Mouse (Mus musculus) forebrain, embryonic 16.5 days (tissue): Measurements from ENCODE around the gene Mki67. TPM values are rescaled to one million over a fixed set of nuclear protein-coding genes. Genes with fewer than 3 reads are reported as not detected.
"Not testable (repeated sequence)": the region's sequence is repeated elsewhere in the genome, so short reads cannot be mapped to it uniquely, and the experiment has no call there.

ENCODE experiments used
- ATAC-seq: fragments of 200-750 bp; cut with Nextera tagmentation; 2 replicates; pipeline ENCODE4 v1.8.0; 2017; ENCODE audit warnings: mild to moderate bottlenecking, moderate library complexity
- H3K27ac ChIP-seq: fragments of 300-500 bp; sonication (generic); 2 replicates; pipeline ENCODE4 v1.5.1; 2014; ENCODE audit warnings: low read length, control low read depth
- H3K27me3 ChIP-seq: fragments of 300-500 bp; sonication (generic); replicated peaks from 2 replicates; pipeline ENCODE4 v1.6.1; 2014; ENCODE audit warnings: low read length; ENCODE audit not compliant: control insufficient read depth, insufficient read depth
- H3K36me3 ChIP-seq: fragments of 300-500 bp; sonication (generic); 2 replicates; pipeline ENCODE4 v1.6.1; 2014; ENCODE audit not compliant: control insufficient read depth, insufficient read depth
- H3K4me1 ChIP-seq: fragments of 300-500 bp; sonication (generic); replicated peaks from 2 replicates; pipeline ENCODE4 v1.6.1; 2014; ENCODE audit warnings: low read length; ENCODE audit not compliant: control insufficient read depth, insufficient read depth
- H3K4me2 ChIP-seq: fragments of 300-500 bp; sonication (generic); 2 replicates; pipeline ENCODE4 v1.6.1; 2014; ENCODE audit warnings: mild to moderate bottlenecking, low read length, control low read depth
- H3K4me3 ChIP-seq: fragments of 300-500 bp; sonication (generic); replicated peaks from 2 replicates; pipeline ENCODE4 v1.5.1; 2014; ENCODE audit warnings: mild to moderate bottlenecking, low read length, control low read depth
- H3K9ac ChIP-seq: fragments of 300-500 bp; sonication (generic); replicated peaks from 2 replicates; pipeline ENCODE4 v1.6.1; 2014; ENCODE audit warnings: low read depth, low read length, control low read depth
- H3K9me3 ChIP-seq: fragments of 300-500 bp; sonication (generic); 2 replicates; pipeline ENCODE4 v1.6.1; 2016; ENCODE audit warnings: low read length; ENCODE audit not compliant: control insufficient read depth
- WGBS: fragments of 180-500 bp; shearing (Covaris S2); extraction: QIAGEN DNeasy Blood & Tissue Kit; methylation state at CpG from one replicate; pipeline ENCODE4 v1.1.7; 2014; 5-methylcytosine and 5-hydroxymethylcytosine counted together
- polyA plus RNA-seq: library from polyadenylated mRNA; unstranded; fragments of >200 nt; fragmentation: Nextera tagmentation; extraction: Ambion mirVana; gene quantifications from 2 replicates; pipeline ENCODE4 v1.2.1, GENCODE M21; 2015

The Mki67 gene
- polyA plus RNA-seq, 1 experiment from 2014 or later: 14.8 TPM

DNA sequence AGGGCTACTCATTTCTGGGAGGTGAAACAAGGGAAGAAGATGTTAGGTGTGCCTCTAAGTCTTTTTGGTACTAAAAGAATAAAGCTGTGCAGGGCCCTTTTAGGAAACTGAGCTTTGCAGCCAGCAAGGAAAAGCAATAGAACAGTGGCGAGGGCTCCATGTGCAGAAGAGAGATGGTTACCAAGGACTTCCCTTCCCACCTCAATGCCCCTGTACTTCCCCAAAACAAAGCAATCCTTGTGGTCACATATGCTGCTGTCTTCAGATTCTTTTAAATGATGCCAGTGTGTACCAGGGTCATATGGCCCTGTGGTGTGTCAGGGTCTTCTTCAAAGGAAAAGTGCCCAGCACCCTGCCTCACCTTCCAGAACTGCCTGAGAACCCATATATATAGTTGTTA lies 11.1 kb downstream of the Mki67 start:
- WGBS: 91% methylated on average over 1 of the region's 1 CpGs
- Histone ChIP-seq H3K4me2 (no peak overlapping the region), H3K4me1 (no peaks in the 10 kb centered on the region), H3K27me3 (no peaks in the 10 kb centered on the region), H3K4me3 (no peak overlapping the region), H3K9ac (no peak overlapping the region), H3K27ac (no peak overlapping the region), H3K9me3 (no peaks in the 10 kb centered on the region), H3K36me3 (0 out of 2 replicates have a peak, but pooled peaks cover 4% of the 10 kb centered on the region)
- ATAC-seq: no peak

DNA sequence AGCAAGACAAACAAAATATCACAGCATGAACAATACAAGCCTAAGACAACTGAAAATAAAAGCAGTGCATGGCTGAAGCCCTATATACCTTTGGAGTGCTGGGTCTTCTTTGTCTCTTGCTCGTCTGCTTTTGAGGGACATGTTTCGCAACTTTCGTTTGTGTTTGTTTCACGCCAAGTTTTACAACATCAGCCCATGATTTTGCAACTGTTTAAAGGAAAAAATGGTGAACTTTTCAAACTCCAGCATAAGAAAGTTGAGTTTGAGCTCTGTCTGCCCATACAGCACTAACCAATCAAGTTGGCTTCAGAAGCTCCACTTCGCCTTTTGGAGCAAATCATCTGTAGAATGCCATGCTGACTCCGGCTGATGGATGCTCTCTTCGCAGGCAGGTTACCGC lies 11.9 kb downstream of the Mki67 start:
- ATAC-seq: no peak
- no peak overlapping the region for H3K4me2 ChIP-seq
- 93% methylated on average over 8 of the region's 8 CpGs for WGBS
- no peaks in the 10 kb centered on the region for H3K9me3 ChIP-seq
- H3K27ac ChIP-seq: no peak overlapping the region
- no peak overlapping the region for H3K9ac ChIP-seq
- no peaks in the 10 kb centered on the region for H3K4me1 ChIP-seq
- H3K4me3 ChIP-seq: no peak overlapping the region
- H3K27me3 ChIP-seq: no peaks in the 10 kb centered on the region
- 0 out of 2 replicates have a peak, but pooled peaks cover 4% of the 10 kb centered on the region for H3K36me3 ChIP-seq

DNA sequence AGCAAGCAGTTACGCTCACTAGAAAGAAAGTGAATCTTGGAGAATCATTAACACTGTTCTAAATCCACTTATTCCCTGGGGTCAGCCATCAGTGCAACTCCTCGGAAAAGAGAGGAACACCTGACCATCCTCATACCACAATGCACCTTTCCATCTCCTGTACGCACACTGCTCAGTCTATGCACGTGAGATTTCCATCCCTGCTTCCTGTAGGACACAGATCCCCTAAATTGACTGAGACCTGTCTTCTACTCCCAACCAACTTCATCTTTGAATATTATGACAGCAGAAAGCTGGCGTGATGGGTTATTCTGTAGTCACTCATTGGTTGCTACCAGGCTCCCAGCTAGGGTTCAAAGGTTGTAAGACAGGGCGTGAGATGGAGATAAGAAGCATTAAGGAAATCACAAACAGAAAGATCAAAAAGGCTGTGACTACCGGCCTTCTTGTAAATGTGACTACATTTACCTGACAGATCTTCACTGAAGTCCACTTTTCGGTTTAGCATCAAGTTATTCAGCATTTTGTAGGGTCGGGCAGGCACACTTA lies 12.5 kb downstream of the Mki67 start:
- H3K9me3 ChIP-seq: no peaks in the 10 kb centered on the region
- no peak overlapping the region for H3K27ac ChIP-seq
- no peaks in the 10 kb centered on the region for H3K27me3 ChIP-seq
- H3K4me2 ChIP-seq: no peak overlapping the region
- H3K9ac ChIP-seq: no peak overlapping the region
- no peaks in the 10 kb centered on the region for H3K4me1 ChIP-seq
- no peak overlapping the region for H3K4me3 ChIP-seq
- H3K36me3 ChIP-seq: 0 out of 2 replicates have a peak, but pooled peaks cover 4% of the 10 kb centered on the region
- 91% methylated on average over 9 of the region's 9 CpGs for WGBS
- no peak for ATAC-seq

DNA sequence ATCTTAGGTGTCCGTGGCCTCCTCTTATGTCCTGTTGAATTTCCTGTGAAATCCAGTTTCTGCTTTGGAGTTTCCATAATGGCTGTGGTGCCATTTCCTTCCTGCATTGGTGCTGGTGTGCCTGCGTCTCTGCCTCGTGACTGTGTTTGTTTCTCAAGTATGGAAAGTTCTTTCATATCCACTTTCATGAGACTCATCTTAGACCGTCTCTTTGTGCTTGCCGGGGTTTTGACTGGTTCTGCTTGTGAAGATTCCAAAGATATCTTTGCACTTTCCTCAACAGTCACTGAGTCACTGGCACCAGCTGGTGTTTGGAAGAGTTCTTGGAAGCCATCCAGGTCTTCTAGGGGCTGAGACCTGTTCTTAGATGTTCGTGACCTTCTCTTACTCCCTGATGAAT lies 16.8 kb downstream of the Mki67 start:
- H3K27me3 ChIP-seq, H3K9ac ChIP-seq, H3K4me1 ChIP-seq, H3K27ac ChIP-seq, H3K4me3 ChIP-seq, ATAC-seq, H3K4me2 ChIP-seq, H3K36me3 ChIP-seq, H3K9me3 ChIP-seq: not testable (repeated sequence)
- WGBS: 77% methylated on average over 6 of the region's 6 CpGs

DNA sequence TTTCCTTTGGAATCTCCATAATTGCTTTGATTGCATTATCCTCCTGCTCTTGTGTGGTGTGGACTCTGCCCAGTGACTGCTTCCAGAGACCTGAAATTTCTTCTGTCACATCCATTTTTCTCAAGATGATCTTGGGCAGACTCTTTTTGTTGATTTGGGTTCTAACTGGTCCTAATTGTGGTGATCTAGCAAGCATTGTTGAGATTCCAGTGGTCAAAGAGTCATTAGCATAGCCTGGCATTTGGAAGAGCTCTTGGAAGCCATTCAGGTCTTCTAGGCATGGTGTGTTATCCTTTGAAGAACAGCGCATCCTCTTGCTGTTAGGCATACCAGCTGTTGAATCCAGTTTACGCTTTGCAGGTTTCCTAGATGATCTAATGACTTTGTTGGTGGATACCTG lies 17.8 kb downstream of the Mki67 start:
- no peak for ATAC-seq
- H3K4me3 ChIP-seq: no peak overlapping the region
- no peak overlapping the region for H3K4me2 ChIP-seq
- 96% methylated on average over 2 of the region's 2 CpGs for WGBS
- H3K9ac ChIP-seq: no peak overlapping the region
- H3K27ac ChIP-seq: no peak overlapping the region
- H3K27me3 ChIP-seq: no peaks in the 10 kb centered on the region
- H3K9me3 ChIP-seq: no peaks in the 10 kb centered on the region
- no peaks in the 10 kb centered on the region for H3K4me1 ChIP-seq
- H3K36me3 ChIP-seq: 0 out of 2 replicates have a peak, but pooled peaks cover 2% of the 10 kb centered on the region

DNA sequence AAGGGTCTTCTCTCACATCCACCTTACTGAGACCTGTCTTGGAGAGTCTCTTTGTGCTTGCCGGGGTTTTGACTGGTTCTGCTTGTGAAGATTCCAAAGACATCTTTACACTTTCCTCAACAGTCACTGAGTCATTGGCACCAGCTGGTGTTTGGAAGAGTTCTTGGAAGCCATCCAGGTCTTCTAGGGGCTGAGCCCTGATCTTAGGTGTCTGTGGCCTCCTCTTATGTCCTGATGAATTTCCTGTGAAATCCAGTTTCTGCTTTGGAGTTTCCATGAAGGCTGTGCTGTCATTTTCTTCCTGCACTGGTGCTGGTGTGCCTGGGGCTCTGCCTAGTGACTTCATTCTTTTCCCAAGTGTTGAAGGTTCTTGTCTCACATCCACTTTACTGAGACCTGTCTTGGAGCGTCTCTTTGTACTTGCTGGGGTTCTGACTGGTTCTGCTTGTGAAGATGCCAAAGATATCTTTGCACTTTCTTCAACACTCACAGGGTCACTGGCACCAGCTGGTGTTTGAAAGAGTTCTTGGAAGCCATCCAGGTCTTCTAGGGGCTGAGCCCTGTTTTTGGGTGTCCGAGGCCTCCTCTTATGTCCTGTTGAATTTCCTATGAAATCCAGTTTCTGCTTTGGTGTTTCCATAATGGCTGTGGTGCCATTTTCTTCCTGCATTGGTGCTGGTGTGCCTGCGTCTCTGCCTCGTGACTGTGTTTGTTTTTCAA lies 19.0 kb downstream of the Mki67 start:
- not testable (repeated sequence) for ATAC-seq

DNA sequence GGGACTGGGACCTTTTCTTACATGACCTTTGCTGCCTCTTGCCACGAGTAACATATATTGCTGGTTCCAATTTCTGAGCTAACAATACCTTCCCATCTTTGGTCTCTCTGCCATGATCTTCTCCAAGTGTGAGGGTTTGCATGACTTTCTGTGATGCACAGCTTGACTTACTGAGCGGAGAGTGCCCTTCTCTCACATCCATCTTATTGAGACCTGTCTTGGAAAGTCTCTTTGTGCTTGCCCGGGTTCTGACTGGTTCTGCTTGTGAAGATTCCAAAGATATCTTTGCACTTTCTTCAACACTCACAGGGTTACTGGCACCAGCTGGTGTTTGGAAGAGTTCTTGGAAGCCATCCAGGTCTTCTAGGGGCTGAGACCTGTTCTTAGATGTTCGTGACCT lies 20.0 kb downstream of the Mki67 start:
- no peak overlapping the region for H3K9ac ChIP-seq
- 84% methylated on average over 4 of the region's 4 CpGs for WGBS

More for the DNA sequence above, 19.0 kb downstream of the Mki67 start:
- not testable (repeated sequence) for H3K27ac ChIP-seq, H3K36me3 ChIP-seq, H3K4me3 ChIP-seq, H3K9ac ChIP-seq, H3K4me2 ChIP-seq, H3K9me3 ChIP-seq, H3K27me3 ChIP-seq, H3K4me1 ChIP-seq
- 79% methylated on average over 5 of the region's 5 CpGs for WGBS

DNA sequence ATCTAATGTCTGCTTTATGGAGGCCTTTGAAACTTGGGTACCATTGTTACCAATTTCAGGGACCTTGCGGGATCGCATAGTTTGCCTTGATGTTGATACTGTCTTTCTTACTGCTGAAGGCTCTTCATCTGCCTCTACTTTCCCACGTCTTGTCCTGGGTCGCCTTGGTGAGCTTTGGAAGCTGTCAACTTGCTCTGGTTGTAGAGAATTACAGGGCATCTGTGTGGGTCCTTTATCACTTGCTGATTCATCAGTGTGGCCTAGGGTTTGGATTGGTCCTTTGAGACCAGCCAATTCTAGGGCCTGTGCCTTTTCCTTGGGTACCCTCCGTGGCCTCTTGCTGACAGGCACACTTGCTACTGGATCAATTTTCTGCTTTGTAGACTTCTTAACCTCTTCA lies 21.4 kb downstream of the Mki67 start:
- H3K4me3 ChIP-seq: no peak overlapping the region
- H3K4me1 ChIP-seq: no peaks in the 10 kb centered on the region
- H3K27me3 ChIP-seq: no peaks in the 10 kb centered on the region
- 94% methylated on average over 5 of the region's 5 CpGs for WGBS
- H3K4me2 ChIP-seq: no peak overlapping the region
- no peak for ATAC-seq
- H3K36me3 ChIP-seq: no peaks in the 10 kb centered on the region
- H3K9me3 ChIP-seq: no peaks in the 10 kb centered on the region
- H3K9ac ChIP-seq: no peak overlapping the region
- no peak overlapping the region for H3K27ac ChIP-seq

More for the DNA sequence above, 20.0 kb downstream of the Mki67 start:
- no peak overlapping the region for H3K4me3 ChIP-seq
- no peaks in the 10 kb centered on the region for H3K4me1 ChIP-seq
- no peak overlapping the region for H3K27ac ChIP-seq
- no peak overlapping the region for H3K4me2 ChIP-seq
- H3K36me3 ChIP-seq: no peaks in the 10 kb centered on the region
- H3K27me3 ChIP-seq: no peaks in the 10 kb centered on the region
- no peaks in the 10 kb centered on the region for H3K9me3 ChIP-seq
- ATAC-seq: no peak

DNA sequence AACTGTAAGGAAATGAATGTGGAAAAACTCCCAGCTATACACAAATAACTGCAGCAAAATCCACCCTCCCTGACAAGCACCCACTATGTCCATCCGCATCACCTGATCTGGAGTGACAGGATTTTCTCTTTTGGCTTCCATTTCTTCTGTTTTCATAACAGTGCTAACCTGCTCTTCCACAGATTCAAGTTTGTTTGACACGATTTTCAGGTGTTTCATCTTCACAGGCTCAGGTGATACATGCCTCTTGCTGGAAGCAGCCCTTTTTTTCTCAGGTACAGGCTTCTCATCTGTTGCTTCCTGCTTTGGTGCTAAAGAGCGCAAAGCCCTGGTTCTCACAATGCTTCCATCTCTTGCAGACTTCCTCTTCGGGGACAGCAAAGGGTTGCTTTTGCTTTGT lies 22.0 kb downstream of the Mki67 start:
- no peak overlapping the region for H3K9ac ChIP-seq
- no peak overlapping the region for H3K4me3 ChIP-seq
- no peak overlapping the region for H3K4me2 ChIP-seq
- no peaks in the 10 kb centered on the region for H3K27me3 ChIP-seq
- 94% methylated on average over 4 of the region's 4 CpGs for WGBS
- H3K36me3 ChIP-seq: no peaks in the 10 kb centered on the region
- H3K9me3 ChIP-seq: no peaks in the 10 kb centered on the region
- no peak for ATAC-seq
- H3K27ac ChIP-seq: no peak overlapping the region
- no peaks in the 10 kb centered on the region for H3K4me1 ChIP-seq
